Mouse (Mus musculus): ENCODE data around the gene Vmn1r160. TPM values are rescaled to one million over a fixed set of nuclear protein-coding genes. Genes with fewer than 3 reads are reported as not detected.
"Not testable (repeated sequence)": the region's sequence is repeated elsewhere in the genome, so short reads cannot be mapped to it uniquely, and the experiment has no call there.

The Vmn1r160 gene
- not detected for total RNA-seq (2021)
- long read RNA-seq, experiment 1: 0 reads
- long read RNA-seq, experiment 2: 0 reads

GRCm38 (mm10) chr7:22870924-22871323, at the start of gene Vmn1r160:
Gene Vmn1r160, plus strand, starts transcription at chr7:22871224.
- H3K4me3 ChIP-seq; intact Hi-C loops (cut with DNase I); H3K27ac ChIP-seq; DNase-seq: not testable (repeated sequence)

- H3K4me3 ChIP-seq; H3K27ac ChIP-seq; intact Hi-C loops (cut with DNase I): not testable (repeated sequence)
Measured at GRCm38 (mm10) chr7:22843505-22843904, 27.5 kb upstream of the Vmn1r160 start, which contains the start of gene Vmn1r159. Gene Vmn1r159, minus strand, starts transcription at chr7:22843605.

More at GRCm38 (mm10) chr7:22843505-22843904, 27.5 kb upstream of the Vmn1r160 start, which contains the start of gene Vmn1r159:
- DNase-seq: not testable (repeated sequence)

Other genes starting within 250 kb of the Vmn1r160 start
- gene Vmn1r155, start 213.2 kb upstream of the Vmn1r160 start, total RNA-seq (2021): not detected
- not detected for gene Gm8693, start 178.9 kb upstream of the Vmn1r160 start, total RNA-seq (2021)
- not detected for gene Gm4567, start 151.5 kb upstream of the Vmn1r160 start, total RNA-seq (2021)
- not detected for gene Vmn1r157, start 109.5 kb upstream of the Vmn1r160 start, total RNA-seq (2021)
- not detected for gene Vmn1r158, start 80.4 kb upstream of the Vmn1r160 start, total RNA-seq (2021)
- not detected for gene Vmn1r159, start 27.6 kb upstream of the Vmn1r160 start, total RNA-seq (2021)
- not detected for gene Gm4214, start 113.4 kb downstream of the Vmn1r160 start, total RNA-seq (2021)
- gene Gm4216, start 148.7 kb downstream of the Vmn1r160 start, total RNA-seq (2021): not detected
- not detected for gene Vmn1r163, start 184.3 kb downstream of the Vmn1r160 start, total RNA-seq (2021)
- not detected for gene Gm8720, start 196.2 kb downstream of the Vmn1r160 start, total RNA-seq (2021)

All from gastrocnemius, adult 2 months (tissue).